Mouse (Mus musculus) ES-CJ7 (cell line): ENCODE data around the gene Ptma.
"Not testable (repeated sequence)": the region's sequence is repeated elsewhere in the genome, so short reads cannot be mapped to it uniquely, and the experiment has no call there.

Experiments
- DNase-seq: peaks from one replicate; pipeline ENCODE4 v3.0.0; 2011; ENCODE audit warnings: low read depth, low spot score

Ptma gene

GRCm38 (mm10) chr1:86496340-86496739 lies 30.2 kb upstream of the Ptma start:
- peak; percentile 62 for DNase-seq

GRCm38 (mm10) chr1:86497361-86497760 lies 29.2 kb upstream of the Ptma start:
- no peak for DNase-seq

DNA sequence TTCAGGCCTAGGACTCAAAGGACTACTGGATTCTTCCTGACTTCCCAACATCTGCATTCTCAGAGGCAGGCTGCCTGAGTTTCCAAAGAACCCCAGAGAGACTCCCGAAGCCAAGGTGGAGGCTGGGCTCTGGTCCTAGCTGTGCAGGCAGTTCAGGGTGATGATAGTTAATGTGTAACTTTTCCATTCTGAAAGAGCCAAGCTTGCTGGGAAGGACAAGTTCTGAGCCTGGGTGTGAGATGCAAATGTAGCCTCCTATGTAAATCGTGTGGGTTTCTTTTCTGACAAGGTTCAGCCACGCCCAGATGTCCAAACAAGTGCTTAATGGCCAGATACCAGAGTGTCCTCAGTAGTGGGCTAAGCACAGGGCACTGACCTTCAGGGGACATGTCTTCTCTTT lies 28.5 kb upstream of the Ptma start:
- peak; percentile 76 for DNase-seq

GRCm38 (mm10) chr1:86498611-86499010 lies 27.9 kb upstream of the Ptma start:
- DNase-seq = no peak

DNA sequence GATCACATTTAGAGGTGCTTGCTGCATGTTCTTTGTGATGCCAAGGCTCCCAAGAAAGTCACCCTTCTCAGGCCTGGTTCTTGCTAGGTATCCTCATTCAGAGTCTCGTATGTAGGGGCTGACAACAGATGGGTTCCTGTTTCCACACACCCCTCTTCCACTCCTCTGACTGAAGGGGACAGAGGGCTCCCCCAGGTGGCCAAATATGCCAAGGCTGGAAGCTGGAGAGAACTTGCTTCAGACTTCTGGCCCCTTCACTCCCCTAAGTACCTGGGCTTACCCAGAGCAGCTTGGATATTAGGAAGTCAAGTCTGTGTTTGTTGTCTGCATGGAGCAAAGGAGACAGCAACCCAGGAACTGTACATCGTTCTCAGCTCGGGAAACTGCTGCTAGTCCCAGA lies 26.6 kb upstream of the Ptma start:
- DNase-seq = peak; percentile 83

DNA sequence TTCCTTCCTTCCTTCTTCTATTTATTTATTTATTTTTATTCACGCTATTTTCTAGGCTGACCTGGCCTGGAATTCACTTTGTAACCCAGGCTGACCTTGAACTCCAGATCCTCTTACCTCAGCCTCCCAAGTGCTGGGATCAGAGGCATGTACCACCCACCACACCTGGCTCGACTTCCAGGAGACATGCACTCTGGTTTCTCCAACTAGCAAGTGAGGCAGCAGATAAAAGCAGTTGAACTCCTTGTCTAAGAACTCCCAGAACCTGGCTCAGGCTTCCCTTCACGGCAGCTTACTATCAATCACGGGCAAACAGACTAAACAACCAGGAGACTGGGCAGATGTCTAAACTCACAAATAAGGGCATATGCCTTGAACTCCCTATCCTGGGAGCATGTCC lies 25.8 kb upstream of the Ptma start:
- DNase-seq = peak; percentile 50

DNA sequence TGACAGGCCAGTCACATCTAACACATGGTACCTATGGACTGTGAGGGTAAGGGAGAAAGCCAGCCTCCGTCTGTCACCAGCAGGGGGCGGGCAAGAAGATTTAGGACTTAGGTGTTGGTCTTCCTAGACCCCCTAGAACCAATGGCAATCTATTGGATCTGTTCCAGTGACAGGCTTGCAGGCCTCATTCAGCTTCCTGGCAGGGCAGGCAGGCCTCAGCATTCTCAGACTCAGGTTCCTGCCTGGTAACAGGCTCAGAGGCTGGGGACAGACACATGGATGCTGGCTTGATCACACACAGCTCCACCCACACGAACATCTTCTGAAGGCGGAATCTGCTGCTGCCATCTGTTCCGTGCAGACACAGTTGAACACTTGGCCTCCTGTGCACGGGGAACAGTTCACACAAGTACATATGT lies 25.4 kb upstream of the Ptma start:
- peak; percentile 89 for DNase-seq

- DNase-seq = peak; percentile 97
Observed at GRCm38 (mm10) chr1:86501559-86501958, 25.0 kb upstream of the Ptma start.

DNA sequence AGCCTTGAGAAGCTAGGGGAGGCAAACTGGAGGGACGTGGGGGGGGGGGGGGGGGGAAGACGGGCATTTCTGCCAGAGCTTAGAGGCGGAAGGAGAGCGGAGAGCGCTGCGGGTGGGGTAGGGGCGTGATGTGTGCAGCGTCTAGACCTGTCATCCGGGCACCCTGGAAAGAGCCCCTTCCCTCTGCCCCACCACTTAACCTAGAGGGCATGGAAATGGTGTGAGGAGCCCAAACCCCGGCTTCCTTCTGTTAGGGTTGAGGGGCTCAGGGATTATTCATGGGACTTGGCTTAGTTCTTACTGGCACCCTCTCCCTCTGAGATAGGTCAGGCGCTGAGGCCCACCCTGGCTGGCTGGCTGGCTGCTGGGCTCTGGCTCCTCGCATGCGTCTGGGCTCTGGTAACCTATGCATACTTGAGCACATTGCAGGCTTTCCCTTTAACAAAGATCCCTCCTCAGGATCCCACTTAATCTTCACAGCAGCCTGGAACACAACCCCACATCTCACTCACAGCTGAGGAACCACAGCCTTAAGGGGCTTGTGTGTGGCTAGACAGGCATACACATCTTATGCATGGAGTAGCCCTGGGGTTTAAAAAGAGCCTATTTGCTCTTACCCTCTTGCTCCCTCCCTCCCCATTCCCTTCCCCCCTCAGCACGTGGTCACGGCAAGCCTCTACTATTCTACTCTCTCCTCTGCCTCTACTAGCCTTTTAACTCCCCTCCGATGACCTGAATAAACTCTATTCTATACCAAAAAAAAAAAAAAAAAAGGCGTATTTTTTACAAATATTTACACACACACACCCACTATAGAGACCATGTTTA lies 24.1 kb upstream of the Ptma start:
- DNase-seq = peak; percentile 78

DNA sequence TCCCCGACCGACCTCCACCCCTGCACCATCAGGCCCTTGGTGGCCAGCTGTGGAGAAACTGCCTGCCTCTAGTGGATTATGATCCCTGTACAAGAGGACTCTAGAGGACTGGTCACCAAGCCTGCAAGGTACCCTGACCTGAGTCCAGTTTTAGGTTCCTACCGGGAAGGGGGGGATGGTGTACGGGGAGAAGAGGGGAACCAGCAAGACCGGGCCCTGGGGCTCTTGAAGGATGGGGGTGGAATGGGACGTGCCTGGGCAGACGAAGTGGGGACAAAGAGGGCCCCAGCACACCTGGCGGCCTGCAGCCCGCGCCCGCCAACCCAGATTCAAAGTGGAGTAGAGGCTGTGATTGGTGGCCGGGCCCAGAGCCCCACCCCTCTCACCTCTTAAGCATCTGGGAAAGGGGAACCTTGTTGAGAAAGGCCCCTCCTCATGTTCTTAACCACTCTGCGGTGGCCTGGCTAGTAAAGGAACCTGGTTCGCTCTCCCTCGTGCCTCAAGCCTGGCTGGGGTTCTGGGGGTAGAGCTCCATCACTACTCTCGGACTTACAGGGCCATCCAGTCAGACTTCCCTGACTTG lies 23.3 kb upstream of the Ptma start:
- DNase-seq = peak; percentile 95

DNA sequence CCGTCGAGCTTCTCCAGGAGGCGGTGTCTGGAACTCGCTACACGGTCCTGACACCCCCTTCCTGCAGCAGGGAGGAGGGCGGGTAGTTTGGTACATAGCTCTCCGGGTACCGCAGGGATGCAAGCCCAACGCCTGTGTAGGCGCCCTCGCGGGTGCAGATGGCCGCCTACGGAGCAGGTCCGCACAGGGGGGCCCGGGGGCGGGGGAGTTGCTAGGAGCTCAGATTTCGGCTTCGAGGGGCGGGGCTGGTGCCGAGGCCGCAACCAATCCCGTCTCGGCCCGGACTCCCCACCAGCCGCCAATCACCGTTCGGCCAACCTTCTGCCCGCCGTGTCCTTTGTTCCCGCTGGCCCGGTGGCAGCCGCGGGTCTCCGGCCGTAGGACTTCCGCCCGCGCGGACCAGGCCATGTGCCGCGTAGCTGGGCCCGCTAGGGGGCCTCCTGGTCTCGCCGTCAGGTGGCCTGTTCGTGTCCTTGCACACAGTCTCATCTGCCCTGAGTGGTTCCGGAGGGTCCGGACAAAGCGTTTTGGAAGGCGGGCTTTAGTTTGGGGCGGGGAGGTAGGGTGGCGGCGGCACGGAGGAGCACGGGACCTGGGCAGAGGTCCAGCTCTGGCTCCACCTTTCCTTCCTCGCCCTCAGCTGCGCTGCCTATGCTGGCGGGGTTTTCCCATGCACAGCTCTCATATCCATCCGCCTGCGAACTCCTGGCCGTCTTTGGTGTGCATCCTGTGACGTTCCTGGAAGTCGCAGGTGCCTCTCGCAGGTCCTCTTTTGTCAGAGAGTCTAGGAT lies 22.4 kb upstream of the Ptma start:
- peak; percentile 94 for DNase-seq

DNA sequence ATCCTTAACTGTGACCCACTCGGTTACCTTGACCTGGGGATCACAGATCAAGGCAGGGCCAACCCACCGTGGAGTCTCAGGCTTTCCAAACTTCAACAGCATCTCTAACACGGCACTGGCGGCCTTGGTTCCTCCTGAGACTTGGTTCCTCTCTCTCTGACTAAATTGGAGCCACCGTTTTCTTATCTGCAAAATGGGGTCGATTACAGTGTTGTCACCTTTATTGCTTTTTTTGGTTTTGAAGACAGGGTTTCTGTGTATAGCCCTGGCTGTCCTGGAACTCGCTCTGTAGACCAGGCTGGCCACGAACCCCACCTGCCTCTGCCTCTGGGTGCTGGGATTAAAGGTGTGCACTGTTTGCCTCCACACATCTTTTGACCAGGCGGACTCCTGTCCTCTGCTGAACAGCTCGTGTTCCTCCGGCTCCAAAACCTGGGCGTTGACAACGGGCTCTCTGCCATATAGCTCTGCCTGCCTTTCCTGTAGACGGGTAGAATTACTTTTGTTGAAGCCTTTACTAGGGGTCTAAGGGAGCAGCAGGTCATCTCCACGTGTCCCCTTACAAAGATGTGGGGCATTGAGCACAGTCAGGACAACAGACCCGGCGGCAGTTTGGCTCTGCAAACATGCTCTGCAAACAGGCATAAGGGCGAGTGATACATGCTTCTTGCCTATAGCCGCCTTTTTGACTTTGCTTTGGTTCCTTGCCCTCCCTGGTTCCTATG lies 21.7 kb upstream of the Ptma start:
- no peak for DNase-seq

- peak; percentile 58 for DNase-seq
Observed at GRCm38 (mm10) chr1:86505461-86505860, 21.1 kb upstream of the Ptma start.

- DNase-seq = no peak
Observed at GRCm38 (mm10) chr1:86506420-86506819, 20.1 kb upstream of the Ptma start.

GRCm38 (mm10) chr1:86507866-86508265 lies 18.7 kb upstream of the Ptma start:
- no peak for DNase-seq

- peak; percentile 99 for DNase-seq
Observed at GRCm38 (mm10) chr1:86509410-86509809, 17.1 kb upstream of the Ptma start.

- DNase-seq = peak; percentile 88
Observed at GRCm38 (mm10) chr1:86510266-86510665, 16.3 kb upstream of the Ptma start.

- peak; percentile 62 for DNase-seq
Observed at GRCm38 (mm10) chr1:86510676-86511441, 15.7 kb upstream of the Ptma start.

DNA sequence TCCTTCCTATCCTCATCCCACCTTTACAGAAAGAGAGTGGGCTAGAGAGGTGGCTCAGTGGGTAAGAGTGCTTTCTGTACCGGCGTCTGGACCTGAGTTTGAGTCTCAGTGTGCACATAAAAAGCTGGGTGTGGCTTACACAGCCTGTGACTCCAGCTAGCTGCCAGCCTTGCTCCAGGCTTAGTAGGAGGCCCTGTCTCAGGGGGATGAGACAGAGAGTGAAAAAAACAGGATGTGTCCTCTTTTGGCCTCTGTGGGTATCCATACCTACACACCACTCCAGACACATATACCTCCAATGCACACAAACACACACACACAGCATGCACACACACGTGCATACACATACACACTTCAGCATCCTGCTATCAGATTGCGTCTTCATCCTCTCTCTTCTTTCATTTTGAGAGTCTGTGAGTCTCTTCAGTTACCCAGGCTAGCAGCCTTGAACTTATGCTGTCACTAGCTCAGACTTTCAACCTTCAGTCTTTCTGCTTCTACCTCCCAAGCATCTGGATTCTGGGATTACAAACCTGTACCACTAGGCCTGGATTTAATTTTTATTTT lies 14.3 kb upstream of the Ptma start:
- DNase-seq = peak; percentile 57

DNA sequence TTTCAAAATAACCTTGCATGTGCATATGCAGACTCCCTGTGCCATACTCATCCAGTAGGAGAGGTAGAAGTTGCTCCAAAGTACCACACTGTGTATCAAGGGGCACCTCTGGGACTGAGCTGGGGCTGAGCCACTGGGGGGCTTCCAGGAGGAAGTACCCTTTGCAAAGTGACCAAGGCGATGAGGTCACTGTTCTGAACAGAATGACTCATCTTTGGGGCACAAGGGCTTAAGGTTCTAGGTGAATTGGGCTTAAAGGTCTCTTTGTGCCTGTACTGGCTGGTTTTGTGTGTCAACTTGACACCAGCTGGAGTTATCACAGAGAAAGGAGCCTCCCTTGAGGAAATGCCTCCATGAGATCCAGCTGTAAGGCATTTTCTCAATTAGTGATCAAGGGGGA lies 13.5 kb upstream of the Ptma start:
- DNase-seq = not testable (repeated sequence)
